Mouse (Mus musculus): ENCODE data around the gene Inpp1. TPM values are rescaled to one million over a fixed set of nuclear protein-coding genes. Genes with fewer than 3 reads are reported as not detected.
A peak's percentile ranks its signal among the peaks of the same experiment; 100 is the strongest.
"Not testable (repeated sequence)": the region's sequence is repeated elsewhere in the genome, so short reads cannot be mapped to it uniquely, and the experiment has no call there.

The Inpp1 gene
- polyA plus RNA-seq (2015; fragmentation: Nextera tagmentation; extraction: Ambion mirVana) = 16.5 and 18.0 TPM in 2 replicates

GRCm38 (mm10) chr1:52816910-52817812, at the start of gene Inpp1:
Gene Inpp1 (minus strand): TSS chr1:52817688.
- no peaks in the 10 kb centered on the region for H3K9me3 ChIP-seq (ENCODE audit: low read length)
- TF ChIP-seq CTCF (IDR thresholded peaks at IDR 0.05; ENCODE audit: low read depth) (peak; percentile 70), EP300 (IDR thresholded peaks at IDR 0.05; ENCODE audit: low read depth) (peak; percentile 19; the same call in 1 of the 2 replicates)
- H3K4me3 ChIP-seq (ENCODE audit: low read depth, low read length) = peak within 1 kb of the TSS; percentile 75
- under 1% methylated on average over 53 of the region's 59 CpGs for WGBS (ENCODE audit: insufficient replicate concordance)
- peak within 1 kb of the TSS; percentile 80 for H3K9ac ChIP-seq (replicated peaks)
- no peaks in the 10 kb centered on the region; the same call in 1 of the 2 replicates for H3K36me3 ChIP-seq (replicated peaks; ENCODE audit: insufficient read depth, low read length)
- H3K4me1 ChIP-seq (ENCODE audit: insufficient read depth) = peaks cover 13% of the 10 kb centered on the region
- DNase-seq (peak; percentile 85), ATAC-seq (peak; percentile 88)
- H3K27ac ChIP-seq (ENCODE audit: low read depth) = peak within 1 kb of the TSS; percentile 90
- no peaks in the 10 kb centered on the region for H3K27me3 ChIP-seq (ENCODE audit: insufficient read depth, low read length)
- peak within 1 kb of the TSS; percentile 96 for H3K4me2 ChIP-seq (ENCODE audit: low read depth, low read length)

- H3K4me2 ChIP-seq (ENCODE audit: low read depth, low read length) = no peak overlapping the region
- peaks cover 9% of the 10 kb centered on the region for H3K36me3 ChIP-seq (replicated peaks; ENCODE audit: insufficient read depth, low read length)
- H3K4me1 ChIP-seq (ENCODE audit: insufficient read depth) = no peaks in the 10 kb centered on the region
- no peak overlapping the region for H3K4me3 ChIP-seq (ENCODE audit: low read depth, low read length)
- H3K9ac ChIP-seq (replicated peaks) = no peak overlapping the region
- no peaks in the 10 kb centered on the region for H3K9me3 ChIP-seq (ENCODE audit: low read length)
- no peak overlapping the region for H3K27ac ChIP-seq (ENCODE audit: low read depth)
- no peak for TF ChIP-seq CTCF (IDR thresholded peaks at IDR 0.05; ENCODE audit: low read depth)
- no peak for TF ChIP-seq EP300 (IDR thresholded peaks at IDR 0.05; ENCODE audit: low read depth)
- no peak for DNase-seq
- ATAC-seq = no peak
- WGBS (ENCODE audit: insufficient replicate concordance) = 66% methylated on average over 3 of the region's 3 CpGs
- H3K27me3 ChIP-seq (ENCODE audit: insufficient read depth, low read length) = no peaks in the 10 kb centered on the region
Observed at GRCm38 (mm10) chr1:52866007-52866406, 48.5 kb upstream of the Inpp1 start.

DNA sequence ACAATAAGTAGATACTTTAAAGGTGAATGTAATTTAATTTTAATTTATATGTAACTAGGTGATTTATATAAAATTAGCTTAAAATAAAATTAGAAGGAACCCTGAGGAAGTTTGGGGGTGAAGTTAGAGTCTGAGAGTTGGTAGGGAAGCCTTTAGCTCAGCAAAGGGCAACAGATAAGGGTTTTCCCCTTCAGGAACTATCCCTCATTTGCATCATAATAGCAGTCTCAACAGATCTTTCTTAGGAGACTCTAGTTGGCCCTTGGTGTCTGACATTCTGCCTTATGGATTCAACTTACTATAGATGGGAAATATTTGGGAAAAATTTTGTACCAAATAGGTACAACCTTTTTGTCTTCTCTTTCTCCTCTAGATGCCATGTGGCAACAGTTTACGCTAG, 46.7 kb upstream of the Inpp1 start:
- ATAC-seq = no peak
- no peak for DNase-seq
- Histone ChIP-seq H3K27me3 (ENCODE audit: insufficient read depth, low read length) (no peaks in the 10 kb centered on the region), H3K4me1 (ENCODE audit: insufficient read depth) (no peaks in the 10 kb centered on the region), H3K9ac (replicated peaks) (no peak overlapping the region), H3K27ac (ENCODE audit: low read depth) (no peak overlapping the region), H3K36me3 (replicated peaks; ENCODE audit: insufficient read depth, low read length) (peaks cover 13% of the 10 kb centered on the region), H3K9me3 (ENCODE audit: low read length) (no peaks in the 10 kb centered on the region), H3K4me3 (ENCODE audit: low read depth, low read length) (no peak overlapping the region), H3K4me2 (ENCODE audit: low read depth, low read length) (no peak overlapping the region)
- WGBS (ENCODE audit: insufficient replicate concordance) = 87% methylated on average over 1 of the region's 1 CpGs
- TF ChIP-seq EP300 (IDR thresholded peaks at IDR 0.05; ENCODE audit: low read depth) (no peak), CTCF (IDR thresholded peaks at IDR 0.05; ENCODE audit: low read depth) (no peak)

DNA sequence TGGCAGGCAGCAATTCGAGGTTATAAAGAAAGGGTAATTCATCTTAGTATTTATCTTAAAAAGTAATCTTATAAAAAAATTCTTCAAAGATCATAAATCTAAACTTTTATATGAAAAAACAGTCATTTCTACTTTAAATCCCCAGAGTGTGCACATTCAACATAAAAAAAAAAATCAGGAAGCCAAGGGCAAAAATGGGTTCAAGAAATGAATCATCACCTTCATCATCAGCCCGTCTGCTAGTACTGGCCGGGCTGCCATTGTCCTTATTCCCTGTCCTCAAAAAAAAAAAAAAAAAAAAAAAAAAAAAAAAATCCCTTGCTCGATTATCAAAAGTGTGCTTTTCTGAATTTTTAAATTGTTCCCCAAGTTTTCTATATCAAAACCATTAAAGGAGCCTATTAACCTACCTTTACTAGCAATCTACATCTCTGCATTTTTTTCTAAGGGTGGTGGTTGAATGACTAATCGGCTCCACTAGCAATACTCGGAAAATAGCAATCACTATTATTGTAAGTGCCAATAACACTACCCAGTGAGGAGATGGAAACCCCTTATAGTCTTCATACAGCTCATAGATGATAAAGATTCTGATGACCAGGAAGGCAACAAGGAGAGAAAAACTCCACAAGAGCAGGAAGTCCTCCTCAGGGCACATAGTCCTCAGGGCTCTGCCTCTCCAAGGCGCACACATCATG, 38.6 kb upstream of the Inpp1 start:
- H3K4me1 ChIP-seq (ENCODE audit: insufficient read depth) = no peaks in the 10 kb centered on the region
- no peak for ATAC-seq
- WGBS (ENCODE audit: insufficient replicate concordance) = 76% methylated on average over 7 of the region's 7 CpGs

DNA sequence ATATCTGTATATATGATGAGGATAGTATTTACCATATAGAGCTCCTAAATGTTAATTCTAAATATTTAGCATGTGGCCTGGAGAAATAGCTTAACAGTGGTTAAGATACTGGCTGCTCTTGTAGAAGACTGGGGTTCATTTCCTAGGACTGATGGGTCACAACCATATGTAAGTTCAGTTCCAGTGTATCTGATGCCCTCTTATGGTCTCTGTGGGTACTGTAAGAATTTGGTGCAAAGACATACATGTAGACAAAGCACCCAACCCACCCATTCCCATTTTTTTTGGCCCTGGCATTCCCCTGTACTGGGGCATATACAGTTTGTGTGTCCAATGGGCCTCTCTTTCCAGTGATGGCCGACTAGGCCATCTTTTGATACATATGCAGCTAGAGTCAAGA, 36.5 kb upstream of the Inpp1 start:
- H3K9me3 ChIP-seq (ENCODE audit: low read length); H3K9ac ChIP-seq (replicated peaks); H3K4me1 ChIP-seq (ENCODE audit: insufficient read depth); H3K36me3 ChIP-seq (replicated peaks; ENCODE audit: insufficient read depth, low read length); H3K27ac ChIP-seq (ENCODE audit: low read depth); H3K4me3 ChIP-seq (ENCODE audit: low read depth, low read length); H3K27me3 ChIP-seq (ENCODE audit: insufficient read depth, low read length); DNase-seq; H3K4me2 ChIP-seq (ENCODE audit: low read depth, low read length): not testable (repeated sequence)
- no CpG with 5 or more reads among the region's 1 CpGs for WGBS (ENCODE audit: insufficient replicate concordance)
- TF ChIP-seq CTCF (IDR thresholded peaks at IDR 0.05; ENCODE audit: low read depth) = peak; percentile 71
- ATAC-seq = peak; percentile 52; the same call in 1 of the 2 replicates

More for the DNA sequence above, 38.6 kb upstream of the Inpp1 start:
- no peaks in the 10 kb centered on the region for H3K27me3 ChIP-seq (ENCODE audit: insufficient read depth, low read length)
- H3K36me3 ChIP-seq (replicated peaks; ENCODE audit: insufficient read depth, low read length) = peaks cover 6% of the 10 kb centered on the region; the same call in 1 of the 2 replicates
- no peaks in the 10 kb centered on the region for H3K9me3 ChIP-seq (ENCODE audit: low read length)
- no peak overlapping the region for H3K9ac ChIP-seq (replicated peaks)
- no peak overlapping the region for H3K27ac ChIP-seq (ENCODE audit: low read depth)
- no peak for DNase-seq
- H3K4me2 ChIP-seq (ENCODE audit: low read depth, low read length) = no peak overlapping the region
- H3K4me3 ChIP-seq (ENCODE audit: low read depth, low read length) = no peak overlapping the region
- TF ChIP-seq EP300 (IDR thresholded peaks at IDR 0.05; ENCODE audit: low read depth) (no peak), CTCF (IDR thresholded peaks at IDR 0.05; ENCODE audit: low read depth) (no peak)

DNA sequence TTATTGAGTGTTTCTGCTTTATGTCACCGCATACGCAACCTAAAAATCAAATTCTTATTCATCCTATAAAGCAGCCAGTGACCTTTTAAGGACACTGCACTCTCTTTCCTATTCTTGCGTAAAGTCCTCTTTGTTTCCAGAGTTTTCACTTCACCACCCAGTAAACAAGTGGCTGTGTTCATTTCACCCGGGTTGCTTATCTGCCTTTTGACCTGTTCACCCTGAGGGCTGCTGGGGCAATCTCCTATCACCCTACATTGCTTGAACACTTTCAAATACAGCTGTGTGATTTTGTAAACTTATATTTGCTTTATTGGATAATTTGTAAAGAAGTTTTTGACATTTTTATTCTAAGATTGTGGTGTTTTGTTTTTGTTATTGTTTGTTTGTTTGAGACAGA, 31.9 kb upstream of the Inpp1 start:
- Histone ChIP-seq H3K4me1 (ENCODE audit: insufficient read depth) (peaks cover 22% of the 10 kb centered on the region), H3K9ac (replicated peaks) (no peak overlapping the region), H3K27me3 (ENCODE audit: insufficient read depth, low read length) (no peaks in the 10 kb centered on the region), H3K9me3 (ENCODE audit: low read length) (no peaks in the 10 kb centered on the region), H3K36me3 (replicated peaks; ENCODE audit: insufficient read depth, low read length) (no peaks in the 10 kb centered on the region), H3K4me2 (ENCODE audit: low read depth, low read length) (no peak overlapping the region), H3K4me3 (ENCODE audit: low read depth, low read length) (no peak overlapping the region), H3K27ac (ENCODE audit: low read depth) (peak overlapping the region; percentile 80)
- ATAC-seq = peak; percentile 6; the same call in 1 of the 2 replicates
- WGBS (ENCODE audit: insufficient replicate concordance) = 61% methylated on average over 4 of the region's 4 CpGs
- no peak for DNase-seq
- peak; percentile 28; the same call in 1 of the 2 replicates for TF ChIP-seq EP300 (IDR thresholded peaks at IDR 0.05; ENCODE audit: low read depth)
- no peak for TF ChIP-seq CTCF (IDR thresholded peaks at IDR 0.05; ENCODE audit: low read depth)
